Mouse (Mus musculus): ENCODE measurements around the gene Tmem200b. TPM values are rescaled to one million over a fixed set of nuclear protein-coding genes. Genes with fewer than 3 reads are reported as not detected.

Gene Tmem200b
- total and polyA plus RNA-seq, 3 experiments, result not detected

GRCm38 (mm10) chr4:131922404-131922803, 833 bp downstream of the Tmem200b start:
- Histone ChIP-seq H3K36me3 (ENCODE audit: control insufficient read depth in 1 of 2, insufficient read depth in 2 of 2, low read length in 2 of 2) (peaks cover 0 to 2% of the 10 kb centered on the region in 2 experiments; a peak in 1 of 4 replicates), H3K79me2 (ENCODE audit: control insufficient read depth, insufficient read depth, low read length, poor library complexity) (no peaks in the 10 kb centered on the region), H3K4me1 (ENCODE audit: control insufficient read depth in 1 of 2, insufficient read depth in 2 of 2, low read length in 2 of 2) (no peaks in the 10 kb centered on the region), H3K4me3 (ENCODE audit: control insufficient read depth in 1 of 2, insufficient read depth in 1 of 2, low read depth in 2 of 2, low read length in 2 of 2) (no peak overlapping the region), H3K27ac (ENCODE audit: control insufficient read depth, low read depth, low read length) (no peak overlapping the region), H3K27me3 (ENCODE audit: control insufficient read depth in 1 of 2, insufficient read depth in 2 of 2, low read length in 2 of 2) (no peaks in the 10 kb centered on the region), H3K9me3 (replicated peaks; ENCODE audit: insufficient read depth, low read length) (no peaks in the 10 kb centered on the region), H3K9ac (ENCODE audit: control insufficient read depth, low read depth, low read length, poor library complexity, severe bottlenecking) (no peak overlapping the region)
- DNase-seq (ENCODE audit: low read depth, low spot score), result no peak
- TF ChIP-seq ZC3H11A (IDR thresholded peaks at IDR 0.05; ENCODE audit: low read depth, low read length), result no peak
- no peak for TF ChIP-seq CHD1 (IDR thresholded peaks at IDR 0.05; ENCODE audit: low read depth, low read length)
- TF ChIP-seq USF2 (IDR thresholded peaks at IDR 0.05; ENCODE audit: borderline replicate concordance in 1 of 2, insufficient read depth in 1 of 2, low read depth in 1 of 2, low read length in 2 of 2), result no peak
- TF ChIP-seq POLR2AphosphoS2 (IDR thresholded peaks at IDR 0.05; ENCODE audit: low read length), result no peak
- TF ChIP-seq TCF12 (IDR thresholded peaks at IDR 0.05; ENCODE audit: low read depth, low read length), result no peak
- no peak for TF ChIP-seq JUND (IDR thresholded peaks at IDR 0.05; ENCODE audit: low read depth, low read length)
- no peak for TF ChIP-seq E2F4 (IDR thresholded peaks at IDR 0.05; ENCODE audit: borderline replicate concordance, low read depth, low read length)
- TF ChIP-seq MYC (IDR thresholded peaks at IDR 0.05; ENCODE audit: low read depth, low read length), result no peak

DNA sequence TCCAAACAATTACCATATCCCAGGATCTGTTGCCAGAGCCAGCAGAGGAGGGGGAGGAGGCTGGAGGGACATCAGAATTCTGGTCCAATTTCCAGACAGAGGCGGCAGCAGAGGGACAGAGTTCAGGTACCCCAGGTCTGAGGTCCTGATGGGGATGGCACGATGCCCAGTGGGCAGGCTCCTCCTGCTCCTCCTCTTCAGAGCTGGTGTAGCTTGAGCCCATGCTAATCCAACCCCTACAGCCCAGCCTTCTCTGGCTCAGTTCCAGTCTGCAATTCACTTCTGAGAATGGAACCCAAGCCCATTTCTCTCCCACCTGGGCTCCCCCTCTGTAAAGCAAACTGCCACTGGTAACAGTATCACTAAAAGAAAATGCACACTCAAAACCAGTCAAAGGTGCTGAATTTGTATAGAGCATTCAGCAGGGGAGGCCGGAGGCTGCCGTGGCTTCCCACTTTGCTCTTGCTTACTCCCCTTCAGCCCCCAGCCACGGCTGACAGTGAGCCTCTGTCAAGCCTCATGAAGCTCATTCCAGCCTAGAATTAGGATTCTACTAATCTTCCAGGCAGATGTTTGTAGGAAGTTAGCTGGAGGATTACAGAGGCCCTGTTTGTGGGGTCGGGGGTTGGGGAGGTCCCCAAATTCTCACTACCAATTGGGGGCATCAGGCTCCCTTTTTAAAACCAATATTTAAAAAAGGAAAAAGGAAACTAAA, 2.7 kb downstream of the Tmem200b start:
- Histone ChIP-seq H3K27me3 (ENCODE audit: control insufficient read depth in 1 of 2, insufficient read depth in 2 of 2, low read length in 2 of 2) (no peaks in the 10 kb centered on the region), H3K36me3 (ENCODE audit: control insufficient read depth in 1 of 2, insufficient read depth in 2 of 2, low read length in 2 of 2) (peaks cover 5 to 11% of the 10 kb centered on the region in 2 experiments; a peak in 3 of 4 replicates), H3K79me2 (ENCODE audit: control insufficient read depth, insufficient read depth, low read length, poor library complexity) (no peaks in the 10 kb centered on the region), H3K4me3 (ENCODE audit: control insufficient read depth in 1 of 2, insufficient read depth in 1 of 2, low read depth in 2 of 2, low read length in 2 of 2) (no peak overlapping the region), H3K9ac (ENCODE audit: control insufficient read depth, low read depth, low read length, poor library complexity, severe bottlenecking) (no peak overlapping the region), H3K4me1 (ENCODE audit: control insufficient read depth in 1 of 2, insufficient read depth in 2 of 2, low read length in 2 of 2) (peaks cover 0 to 4% of the 10 kb centered on the region in 2 experiments; a peak in 1 of 4 replicates), H3K9me3 (replicated peaks; ENCODE audit: insufficient read depth, low read length) (no peaks in the 10 kb centered on the region), H3K27ac (ENCODE audit: control insufficient read depth, low read depth, low read length) (no peak overlapping the region)
- TF ChIP-seq TAL1 (IDR thresholded peaks at IDR 0.05; ENCODE audit: low read length) (no peak), ZNF384 (IDR thresholded peaks at IDR 0.05; ENCODE audit: low read depth, low read length) (no peak)
- DNase-seq (ENCODE audit: low read depth, low spot score), result no peak

GRCm38 (mm10) chr4:131929146-131929545, 7.6 kb downstream of the Tmem200b start:
- no peaks in the 10 kb centered on the region for H3K79me2 ChIP-seq (ENCODE audit: control insufficient read depth, insufficient read depth, low read length, poor library complexity)
- no peak for DNase-seq (ENCODE audit: low read depth, low spot score)
- peaks cover 5 to 16% of the 10 kb centered on the region in 2 experiments; a peak in 3 of 4 replicates for H3K36me3 ChIP-seq (ENCODE audit: control insufficient read depth in 1 of 2, insufficient read depth in 2 of 2, low read length in 2 of 2)
- H3K9ac ChIP-seq (ENCODE audit: control insufficient read depth, low read depth, low read length, poor library complexity, severe bottlenecking), result no peak overlapping the region
- peaks cover 0 to 4% of the 10 kb centered on the region in 2 experiments; a peak in 1 of 4 replicates for H3K4me1 ChIP-seq (ENCODE audit: control insufficient read depth in 1 of 2, insufficient read depth in 2 of 2, low read length in 2 of 2)
- no peak overlapping the region for H3K27ac ChIP-seq (ENCODE audit: control insufficient read depth, low read depth, low read length)
- no peak overlapping the region for H3K4me3 ChIP-seq (ENCODE audit: control insufficient read depth in 1 of 2, insufficient read depth in 1 of 2, low read depth in 2 of 2, low read length in 2 of 2)
- TF ChIP-seq ZNF384 (IDR thresholded peaks at IDR 0.05; ENCODE audit: low read depth, low read length) (no peak), ZKSCAN1 (IDR thresholded peaks at IDR 0.05; ENCODE audit: low read depth, low read length) (no peak)
- H3K9me3 ChIP-seq (replicated peaks; ENCODE audit: insufficient read depth, low read length), result no peaks in the 10 kb centered on the region
- no peaks in the 10 kb centered on the region for H3K27me3 ChIP-seq (ENCODE audit: control insufficient read depth in 1 of 2, insufficient read depth in 2 of 2, low read length in 2 of 2)

Data from MEL (cell line).